Mouse (Mus musculus): ENCODE data around the gene Rnf130. TPM values are rescaled to one million over a fixed set of nuclear protein-coding genes. Genes with fewer than 3 reads are reported as not detected.

Rnf130 gene
- polyA plus RNA-seq (2015; fragmentation: Nextera tagmentation; extraction: Ambion mirVana): 25.7 and 29.6 TPM in 2 replicates

GRCm38 (mm10) chr11:50024833-50025720 lies at the start of gene Rnf130:
Gene Rnf130, plus strand, starts transcription at chr11:50025346.
- Histone ChIP-seq H3K4me1 (peaks cover 41% of the 10 kb centered on the region), H3K4me2 (peak within 1 kb of the TSS; percentile 90), H3K36me3 (no peaks in the 10 kb centered on the region), H3K27me3 (replicated peaks) (peaks cover 11% of the 10 kb centered on the region), H3K9me3 (no peaks in the 10 kb centered on the region), H3K4me3 (peak within 1 kb of the TSS; percentile 93), H3K9ac (peak within 1 kb of the TSS; percentile 98), H3K27ac (replicated peaks) (peak within 1 kb of the TSS; percentile 80)
- WGBS: under 1% methylated on average over 108 of the region's 129 CpGs
- ATAC-seq (ENCODE audit: extremely low read depth, insufficient number of reproducible peaks, low FRiP score, low TSS enrichment): peak; percentile 80

GRCm38 (mm10) chr11:49977963-49978568 lies 47.1 kb upstream of the Rnf130 start:
- Histone ChIP-seq H3K4me3 (no peak overlapping the region), H3K27ac (replicated peaks) (no peak overlapping the region), H3K4me1 (peaks cover 19% of the 10 kb centered on the region), H3K9ac (no peak overlapping the region), H3K36me3 (no peaks in the 10 kb centered on the region), H3K4me2 (no peak overlapping the region), H3K27me3 (replicated peaks) (no peaks in the 10 kb centered on the region), H3K9me3 (no peaks in the 10 kb centered on the region)
- ATAC-seq (ENCODE audit: extremely low read depth, insufficient number of reproducible peaks, low FRiP score, low TSS enrichment): no peak
- 83% methylated on average over 10 of the region's 10 CpGs for WGBS

- Histone ChIP-seq H3K4me2 (no peak overlapping the region), H3K4me3 (no peak overlapping the region), H3K9ac (no peak overlapping the region), H3K36me3 (no peaks in the 10 kb centered on the region), H3K27ac (replicated peaks) (no peak overlapping the region), H3K4me1 (peaks cover 25% of the 10 kb centered on the region), H3K27me3 (replicated peaks) (no peaks in the 10 kb centered on the region), H3K9me3 (no peaks in the 10 kb centered on the region)
- no peak for ATAC-seq (ENCODE audit: extremely low read depth, insufficient number of reproducible peaks, low FRiP score, low TSS enrichment)
- WGBS: 95% methylated on average over 8 of the region's 8 CpGs
These were observed 46.2 kb upstream of the Rnf130 start for GRCm38 (mm10) chr11:49978935-49979334.

GRCm38 (mm10) chr11:49980681-49981235 lies 44.4 kb upstream of the Rnf130 start:
- no peaks in the 10 kb centered on the region for H3K27me3 ChIP-seq (replicated peaks)
- WGBS: 39% methylated on average over 6 of the region's 6 CpGs
- no peaks in the 10 kb centered on the region for H3K9me3 ChIP-seq
- H3K27ac ChIP-seq (replicated peaks): 0 out of 2 replicates have a peak overlapping the region, but pooled peaks have one; percentile 33
- no peaks in the 10 kb centered on the region for H3K36me3 ChIP-seq
- no peak for ATAC-seq (ENCODE audit: extremely low read depth, insufficient number of reproducible peaks, low FRiP score, low TSS enrichment)
- H3K4me3 ChIP-seq: no peak overlapping the region
- no peak overlapping the region for H3K9ac ChIP-seq
- H3K4me2 ChIP-seq: no peak overlapping the region
- peaks cover 25% of the 10 kb centered on the region for H3K4me1 ChIP-seq

- no peak overlapping the region for H3K4me2 ChIP-seq
- H3K27ac ChIP-seq (replicated peaks): peak overlapping the region; percentile 33; the same call in 1 of the 2 replicates
- H3K36me3 ChIP-seq: no peaks in the 10 kb centered on the region
- no peaks in the 10 kb centered on the region for H3K27me3 ChIP-seq (replicated peaks)
- H3K4me3 ChIP-seq: no peak overlapping the region
- no peak for ATAC-seq (ENCODE audit: extremely low read depth, insufficient number of reproducible peaks, low FRiP score, low TSS enrichment)
- peaks cover 25% of the 10 kb centered on the region for H3K4me1 ChIP-seq
- no peak overlapping the region for H3K9ac ChIP-seq
- 27% methylated on average over 7 of the region's 7 CpGs for WGBS
- no peaks in the 10 kb centered on the region for H3K9me3 ChIP-seq
These were observed 43.7 kb upstream of the Rnf130 start for GRCm38 (mm10) chr11:49981321-49981963.

GRCm38 (mm10) chr11:49982094-49982493 lies 43.1 kb upstream of the Rnf130 start:
- WGBS: 71% methylated on average over 4 of the region's 4 CpGs
- no peak for ATAC-seq (ENCODE audit: extremely low read depth, insufficient number of reproducible peaks, low FRiP score, low TSS enrichment)
- H3K27me3 ChIP-seq (replicated peaks): no peaks in the 10 kb centered on the region

GRCm38 (mm10) chr11:49982881-49983280 lies 42.3 kb upstream of the Rnf130 start:
- no peaks in the 10 kb centered on the region for H3K27me3 ChIP-seq (replicated peaks)
- H3K36me3 ChIP-seq: no peaks in the 10 kb centered on the region
- H3K9ac ChIP-seq: no peak overlapping the region
- no peak overlapping the region for H3K4me3 ChIP-seq
- no peak overlapping the region for H3K4me2 ChIP-seq
- no peak overlapping the region for H3K27ac ChIP-seq (replicated peaks)
- WGBS: 54% methylated on average over 4 of the region's 4 CpGs
- H3K9me3 ChIP-seq: no peaks in the 10 kb centered on the region
- no peak for ATAC-seq (ENCODE audit: extremely low read depth, insufficient number of reproducible peaks, low FRiP score, low TSS enrichment)
- peaks cover 25% of the 10 kb centered on the region for H3K4me1 ChIP-seq

More at GRCm38 (mm10) chr11:49982094-49982493, 43.1 kb upstream of the Rnf130 start:
- Histone ChIP-seq H3K4me2 (no peak overlapping the region), H3K27ac (replicated peaks) (no peak overlapping the region), H3K4me1 (peaks cover 25% of the 10 kb centered on the region), H3K36me3 (no peaks in the 10 kb centered on the region), H3K4me3 (no peak overlapping the region), H3K9ac (no peak overlapping the region), H3K9me3 (no peaks in the 10 kb centered on the region)

- Histone ChIP-seq H3K27me3 (replicated peaks) (no peaks in the 10 kb centered on the region), H3K4me3 (no peak overlapping the region), H3K4me2 (no peak overlapping the region), H3K9ac (no peak overlapping the region), H3K36me3 (no peaks in the 10 kb centered on the region), H3K9me3 (no peaks in the 10 kb centered on the region), H3K27ac (replicated peaks) (no peak overlapping the region), H3K4me1 (peaks cover 25% of the 10 kb centered on the region)
- ATAC-seq (ENCODE audit: extremely low read depth, insufficient number of reproducible peaks, low FRiP score, low TSS enrichment): no peak
- WGBS: 82% methylated on average over 4 of the region's 4 CpGs
These were observed 41.1 kb upstream of the Rnf130 start for GRCm38 (mm10) chr11:49983875-49984552.

GRCm38 (mm10) chr11:49985009-49985408 lies 40.1 kb upstream of the Rnf130 start:
- no peaks in the 10 kb centered on the region for H3K36me3 ChIP-seq
- peaks cover 25% of the 10 kb centered on the region for H3K4me1 ChIP-seq
- no peak for ATAC-seq (ENCODE audit: extremely low read depth, insufficient number of reproducible peaks, low FRiP score, low TSS enrichment)
- no peaks in the 10 kb centered on the region for H3K9me3 ChIP-seq
- H3K9ac ChIP-seq: no peak overlapping the region
- no peaks in the 10 kb centered on the region for H3K27me3 ChIP-seq (replicated peaks)
- H3K27ac ChIP-seq (replicated peaks): no peak overlapping the region
- H3K4me3 ChIP-seq: no peak overlapping the region
- no peak overlapping the region for H3K4me2 ChIP-seq
- 82% methylated on average over 4 of the region's 4 CpGs for WGBS

- Histone ChIP-seq H3K36me3 (no peaks in the 10 kb centered on the region), H3K9ac (no peak overlapping the region), H3K9me3 (no peaks in the 10 kb centered on the region), H3K4me2 (no peak overlapping the region), H3K27me3 (replicated peaks) (no peaks in the 10 kb centered on the region), H3K4me3 (no peak overlapping the region), H3K27ac (replicated peaks) (no peak overlapping the region), H3K4me1 (peaks cover 12% of the 10 kb centered on the region)
- no peak; the same call in 1 of the 2 replicates for ATAC-seq (ENCODE audit: extremely low read depth, insufficient number of reproducible peaks, low FRiP score, low TSS enrichment)
- 23% methylated on average over 10 of the region's 10 CpGs for WGBS
These were observed 38.7 kb upstream of the Rnf130 start for GRCm38 (mm10) chr11:49986277-49987036.
